Mouse (Mus musculus) thymus, postnatal 10 days (tissue): ENCODE results near the gene Golga4.

Experiments used
- DNase-seq, 2 experiments: peaks; one replicate each; pipeline ENCODE4 v3.0.0; 2021; ENCODE audit warnings: low spot score in 2 of 2

Gene Golga4

DNA sequence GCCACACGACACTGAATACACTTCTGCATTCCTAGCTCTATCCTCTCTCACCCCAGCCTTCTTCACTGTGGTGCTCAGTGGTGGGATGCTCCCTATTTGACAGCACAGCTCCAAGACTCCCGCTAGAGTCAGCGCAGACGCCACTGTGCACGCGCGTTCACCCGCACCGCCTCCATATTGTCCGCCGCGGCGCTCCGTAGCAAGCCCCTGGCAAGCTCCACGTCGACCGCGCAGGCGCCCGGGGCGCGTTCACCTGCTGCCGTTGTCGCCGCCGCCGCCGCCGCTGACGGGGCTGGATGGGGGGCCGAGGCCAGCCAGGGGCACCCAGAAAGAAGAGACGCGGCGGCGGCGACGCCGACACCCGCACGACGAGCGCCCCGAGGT lies at the start of gene Golga4:
TSS of gene Golga4 (plus strand) at position 248 of the 384 bp plus-strand sequence.
- peak; percentile 78 to 87 for DNase-seq

DNA sequence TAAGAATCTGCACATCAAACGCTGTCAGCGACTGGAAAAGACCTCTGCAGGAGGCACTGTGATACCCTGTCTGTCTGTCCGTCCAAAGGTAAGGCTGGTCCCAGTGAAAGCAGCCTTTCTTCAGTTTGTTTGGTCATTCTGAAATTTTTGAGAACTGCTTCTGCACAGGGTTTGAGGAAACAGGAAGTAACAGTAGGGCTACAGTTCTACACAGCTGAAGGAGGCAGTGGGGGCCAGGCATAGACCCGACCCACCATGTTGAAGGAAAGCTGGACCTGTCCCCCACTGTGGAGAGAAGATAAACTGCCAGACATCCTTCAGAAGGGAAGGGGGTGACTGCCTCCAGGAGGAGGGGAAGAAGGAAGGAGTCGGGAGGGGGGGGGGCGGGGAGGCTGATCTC lies 49.7 kb upstream of the Golga4 start:
- no peak for DNase-seq

DNA sequence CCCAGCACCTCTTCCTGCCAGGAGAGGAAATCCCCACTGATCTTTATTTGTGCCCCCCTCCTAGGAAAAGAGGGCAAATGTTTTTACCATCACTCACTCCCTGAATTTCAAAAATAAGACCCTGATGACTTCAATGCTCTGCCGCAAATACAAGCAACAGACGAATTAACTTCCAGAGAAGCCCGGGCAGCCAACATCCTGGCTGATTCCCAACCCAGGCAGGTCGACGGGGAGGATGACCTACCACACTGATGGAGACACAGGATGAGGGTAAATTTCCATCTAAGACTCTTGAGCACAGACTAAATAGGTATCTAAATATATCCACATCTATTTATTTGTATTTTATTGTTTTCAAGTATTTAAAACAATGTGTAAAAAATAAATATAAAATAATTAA lies 48.0 kb upstream of the Golga4 start:
- DNase-seq: no peak

DNA sequence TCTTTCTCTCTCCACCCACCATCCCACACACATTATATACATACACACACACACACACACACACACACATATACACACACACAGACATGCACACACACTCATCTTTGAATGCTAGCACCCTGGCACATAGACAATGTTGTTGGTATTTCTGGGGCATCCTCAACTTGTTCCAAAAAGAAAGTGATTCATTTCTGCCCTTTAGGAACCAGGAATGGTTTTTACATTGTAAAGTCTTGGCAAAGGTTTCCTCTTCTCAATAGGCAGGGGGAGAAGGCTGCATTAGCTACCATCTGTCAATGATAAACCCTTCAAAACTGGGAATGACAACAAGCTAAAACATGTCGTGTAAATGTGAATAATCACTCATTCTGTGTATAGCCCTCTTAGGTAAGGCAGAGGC lies 42.0 kb upstream of the Golga4 start:
- no peak for DNase-seq

DNA sequence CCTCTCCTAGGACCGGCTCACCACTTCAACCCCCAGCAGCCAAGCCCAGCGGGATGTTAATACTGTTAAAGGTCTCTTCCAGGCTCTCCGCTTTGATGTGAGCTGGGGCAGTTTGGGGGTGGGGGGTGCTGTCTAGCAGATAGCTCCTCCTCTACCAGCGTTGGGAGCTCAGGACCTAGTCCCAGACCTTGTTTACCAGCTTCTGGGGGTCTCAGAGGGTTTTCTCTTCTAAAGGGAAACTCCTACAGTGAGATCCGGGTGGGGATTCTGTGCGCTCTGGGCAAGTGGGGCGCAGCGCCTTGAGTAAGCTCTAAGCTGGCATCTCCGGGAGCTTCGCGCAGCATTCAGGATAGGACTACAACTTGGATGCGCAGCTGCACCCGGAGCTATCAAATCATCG lies 37.8 kb upstream of the Golga4 start:
- no peak for DNase-seq

DNA sequence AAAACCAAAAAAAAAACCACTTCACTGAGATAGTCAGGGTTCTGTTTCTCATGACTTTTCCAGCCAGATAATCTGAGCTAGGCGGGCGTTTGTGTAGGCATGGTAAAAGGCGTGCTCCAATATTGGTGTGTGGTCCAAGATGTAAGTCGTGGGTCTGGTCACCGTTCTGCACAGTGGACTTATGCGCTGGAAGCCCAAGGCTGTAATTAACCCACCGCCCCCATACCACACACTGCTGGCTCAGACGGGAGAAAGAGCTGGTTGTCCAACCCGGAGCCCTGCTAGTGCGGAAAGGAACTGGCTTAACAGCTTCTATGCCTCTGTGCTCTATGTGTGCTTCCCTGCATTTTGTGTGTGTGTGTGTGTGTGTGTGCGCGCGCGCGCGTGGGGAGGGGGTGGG lies 36.8 kb upstream of the Golga4 start:
- no peak for DNase-seq

DNA sequence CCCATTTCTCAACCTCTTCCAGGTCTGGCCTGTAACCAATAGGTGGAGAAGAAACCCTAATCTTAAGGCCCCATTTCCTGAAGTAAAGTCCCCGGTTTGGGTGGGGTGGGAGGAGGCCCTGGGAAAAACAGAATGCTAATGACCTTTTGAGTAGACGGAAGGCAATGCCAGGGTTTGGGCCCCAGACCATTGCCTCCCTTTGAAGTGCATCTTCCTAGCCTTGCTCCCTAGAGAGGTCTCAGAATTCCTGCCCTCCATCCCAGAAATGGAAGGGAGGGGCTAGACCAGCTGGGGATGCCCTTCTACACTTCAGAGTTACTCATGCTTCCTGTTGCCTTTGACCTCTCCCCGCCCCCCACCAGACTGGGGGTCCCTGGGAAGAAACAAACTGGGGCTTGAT lies 34.8 kb upstream of the Golga4 start:
- DNase-seq: no peak

DNA sequence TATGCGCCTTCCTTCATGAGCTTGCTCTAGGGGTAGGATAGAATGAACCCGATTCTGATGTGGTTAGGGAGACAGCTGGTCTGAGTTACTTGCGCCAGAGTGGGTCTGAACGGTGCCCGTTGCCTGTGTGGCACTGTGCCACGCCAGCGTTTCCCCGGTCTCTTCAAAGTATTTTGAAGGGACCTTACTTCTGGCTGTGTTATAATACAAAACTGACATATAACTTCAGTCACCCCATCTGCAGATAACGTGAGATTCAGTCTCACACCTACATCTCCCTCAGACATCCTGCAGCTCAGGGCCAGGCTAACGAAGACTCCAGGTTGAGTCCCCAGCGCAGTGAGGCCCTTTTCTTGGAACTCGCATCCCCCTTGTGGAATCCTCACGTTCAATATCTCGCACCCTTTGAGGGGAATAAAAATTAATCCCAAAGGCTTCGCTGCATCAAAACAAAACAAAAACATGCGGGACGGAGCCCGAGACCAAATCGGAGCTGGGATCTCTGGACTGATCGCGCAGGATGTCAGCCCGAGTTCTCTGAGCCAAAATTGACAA lies 29.8 kb upstream of the Golga4 start:
- DNase-seq: no peak

DNA sequence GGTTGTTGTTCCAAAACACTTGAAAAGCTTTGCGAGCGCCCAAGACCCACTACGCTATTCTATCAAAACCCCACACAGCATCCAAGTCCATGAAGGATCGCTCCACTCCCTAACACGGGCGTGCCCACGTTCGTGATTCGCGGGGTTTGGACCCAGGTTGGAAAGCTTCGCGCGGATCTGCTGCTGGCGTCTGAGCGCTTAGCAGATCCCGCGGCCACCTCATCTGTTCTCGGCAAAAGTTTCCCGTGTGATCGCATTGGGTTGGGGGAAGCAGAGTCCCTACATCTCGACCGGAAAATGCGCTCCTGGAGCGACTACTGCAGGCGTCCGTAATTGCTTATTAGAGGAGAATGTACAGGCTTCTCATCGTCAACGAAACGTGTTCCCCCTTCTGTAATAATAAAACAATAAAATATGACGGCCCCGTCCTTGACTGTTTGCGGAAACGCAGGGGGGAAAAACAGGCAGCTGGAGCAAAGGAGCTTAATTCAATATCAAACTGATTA lies 29.2 kb upstream of the Golga4 start:
- no peak for DNase-seq

DNA sequence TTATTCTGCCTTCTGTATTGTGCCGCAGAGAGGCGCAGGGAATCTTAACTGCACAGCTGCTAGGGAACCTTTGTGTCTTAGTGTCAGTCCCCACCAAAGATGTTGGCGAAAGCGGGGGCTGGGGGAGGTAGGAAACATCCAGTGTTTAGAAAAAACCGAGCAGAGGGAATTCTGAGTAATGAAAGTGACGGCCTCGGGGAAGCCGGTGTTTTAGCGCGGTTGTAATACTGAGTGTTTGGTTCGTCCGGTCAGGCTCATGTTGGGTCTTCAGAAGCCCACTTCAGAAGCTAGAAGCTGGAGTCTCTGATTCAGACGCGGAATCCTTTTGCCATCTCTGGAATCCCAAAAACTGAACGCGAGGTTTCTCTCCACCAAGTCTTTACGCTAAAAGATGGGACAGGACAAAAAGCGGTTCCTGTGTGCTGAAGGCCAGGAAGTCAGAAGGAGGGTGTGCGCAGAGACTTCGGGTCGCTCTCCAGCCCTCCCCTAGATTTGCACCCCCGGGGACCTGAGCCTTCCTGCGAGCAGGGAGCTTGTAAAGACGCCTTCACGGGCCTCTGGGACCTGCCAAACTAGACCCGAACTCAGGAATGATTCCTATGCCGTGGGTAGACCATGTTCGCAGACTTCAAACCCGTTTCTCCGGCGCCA lies 28.7 kb upstream of the Golga4 start:
- DNase-seq: no peak

DNA sequence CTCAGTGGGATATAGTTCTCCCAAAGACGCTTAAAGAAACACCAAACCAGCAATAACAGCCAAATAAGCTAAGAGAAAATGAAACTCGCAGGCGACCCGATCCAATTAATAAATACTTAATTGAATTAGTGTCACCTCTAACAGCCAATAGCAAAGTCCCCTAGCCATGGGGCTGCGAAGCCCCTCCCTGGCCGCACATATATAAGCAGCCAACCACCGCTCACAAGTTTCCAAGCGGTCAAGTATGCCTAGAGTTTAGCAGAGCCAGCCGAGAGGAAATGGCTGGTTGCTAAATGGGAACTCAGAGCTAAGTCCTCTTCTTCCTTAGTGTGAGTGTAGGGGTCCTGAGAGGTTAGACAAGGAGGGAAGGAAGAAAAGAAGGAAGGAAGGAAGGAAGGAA lies 28.1 kb upstream of the Golga4 start, which contains the start of gene Eomes:
TSS of gene Eomes (plus strand) at position 252 of the 400 bp plus-strand sequence.
- DNase-seq: no peak

DNA sequence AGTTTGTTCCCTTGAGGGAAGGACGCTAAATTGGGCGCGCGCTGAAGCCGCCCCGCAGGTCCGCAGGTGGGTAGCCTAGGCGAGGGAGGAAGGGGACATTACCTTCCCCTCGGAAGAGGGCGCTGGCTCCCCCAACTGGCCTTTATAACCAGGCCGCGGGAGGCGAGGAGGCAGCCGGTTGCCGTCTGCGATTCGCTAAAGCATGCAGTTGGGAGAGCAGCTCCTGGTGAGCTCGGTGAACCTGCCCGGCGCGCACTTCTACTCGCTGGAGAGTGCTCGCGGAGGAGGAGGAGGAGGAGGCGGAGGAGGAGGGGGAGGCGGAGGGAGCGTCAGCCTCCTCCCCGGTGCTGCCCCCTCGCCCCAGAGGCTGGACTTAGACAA lies 27.6 kb upstream of the Golga4 start:
- peak in 1 of 2 experiments; percentile 35 for DNase-seq

DNA sequence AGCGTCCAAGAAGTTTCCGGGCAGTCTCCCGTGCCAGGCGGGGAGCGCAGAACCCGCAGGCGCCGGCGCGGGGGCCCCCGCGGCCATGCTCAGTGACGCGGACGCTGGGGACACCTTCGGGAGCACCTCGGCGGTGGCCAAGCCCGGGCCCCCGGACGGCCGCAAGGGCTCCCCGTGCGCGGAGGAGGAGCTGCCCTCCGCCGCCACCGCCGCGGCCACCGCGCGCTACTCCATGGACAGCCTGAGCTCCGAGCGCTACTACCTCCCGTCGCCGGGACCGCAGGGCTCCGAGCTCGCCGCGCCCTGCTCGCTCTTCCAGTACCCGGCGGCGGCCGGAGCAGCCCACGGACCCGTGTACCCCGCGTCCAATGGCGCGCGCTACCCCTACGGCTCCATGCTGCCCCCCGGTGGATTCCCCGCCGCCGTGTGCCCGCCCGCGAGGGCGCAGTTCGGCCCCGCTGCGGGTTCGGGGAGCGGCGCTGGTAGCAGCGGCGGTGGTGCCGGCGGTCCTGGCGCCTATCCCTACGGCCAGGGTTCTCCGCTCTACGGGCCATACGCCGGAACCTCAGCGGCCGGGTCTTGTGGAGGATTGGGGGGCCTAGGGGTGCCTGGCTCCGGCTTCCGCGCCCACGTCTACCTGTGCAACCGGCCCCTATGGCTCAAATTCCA lies 27.1 kb upstream of the Golga4 start:
- peak; percentile 18 to 56 for DNase-seq

DNA sequence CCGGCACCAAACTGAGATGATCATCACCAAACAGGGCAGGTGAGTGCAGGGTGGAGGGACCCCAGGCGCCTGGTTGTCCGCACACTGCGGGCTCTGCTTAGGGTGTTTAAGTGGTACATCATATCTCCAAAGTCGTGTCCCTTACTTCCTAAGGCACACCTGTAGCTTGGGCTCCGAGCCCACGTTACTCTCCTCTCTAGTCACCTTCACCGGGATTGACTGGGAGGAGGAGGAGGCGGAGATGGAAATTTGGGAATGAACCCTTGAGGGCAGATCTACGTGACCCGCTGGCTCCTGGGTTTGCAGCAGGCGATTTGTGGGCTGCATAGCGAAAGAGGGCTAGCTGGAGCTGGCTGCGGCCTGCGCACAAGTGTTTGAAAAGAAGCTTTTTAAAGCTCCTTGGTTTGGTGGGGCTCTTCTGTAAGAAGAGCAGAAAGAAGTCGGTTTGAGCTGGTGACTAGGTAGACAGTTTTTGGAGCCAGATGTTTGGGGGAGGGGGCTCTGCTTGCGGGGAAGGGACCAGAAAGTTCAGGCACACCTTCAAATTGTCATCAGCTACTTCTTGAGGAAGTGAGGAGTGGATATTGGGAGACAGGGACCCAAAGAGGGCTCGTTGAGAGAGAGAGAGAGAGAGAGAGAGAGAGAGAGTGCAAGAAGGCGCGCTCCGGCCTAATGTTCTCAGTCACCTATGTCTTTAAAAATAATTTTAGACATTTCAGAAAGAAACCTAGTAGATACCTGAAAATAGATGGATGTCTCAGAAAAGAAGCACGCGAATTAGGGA lies 26.4 kb upstream of the Golga4 start:
- no peak for DNase-seq

DNA sequence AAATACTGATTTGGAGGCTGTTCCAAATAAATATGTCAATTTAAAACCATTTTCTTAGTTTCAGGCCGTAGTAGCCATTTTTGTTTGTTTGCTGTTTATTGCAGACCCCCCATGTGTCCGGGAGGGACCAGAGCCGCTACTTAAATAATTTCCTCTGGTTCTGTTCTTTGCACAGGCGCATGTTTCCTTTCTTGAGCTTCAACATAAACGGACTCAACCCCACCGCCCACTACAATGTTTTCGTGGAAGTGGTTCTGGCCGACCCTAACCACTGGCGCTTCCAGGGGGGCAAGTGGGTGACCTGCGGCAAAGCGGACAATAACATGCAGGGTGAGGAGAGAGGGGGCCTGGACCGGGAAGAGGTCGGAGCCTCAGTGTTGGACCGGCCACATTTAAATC lies 25.8 kb upstream of the Golga4 start:
- DNase-seq: no peak

DNA sequence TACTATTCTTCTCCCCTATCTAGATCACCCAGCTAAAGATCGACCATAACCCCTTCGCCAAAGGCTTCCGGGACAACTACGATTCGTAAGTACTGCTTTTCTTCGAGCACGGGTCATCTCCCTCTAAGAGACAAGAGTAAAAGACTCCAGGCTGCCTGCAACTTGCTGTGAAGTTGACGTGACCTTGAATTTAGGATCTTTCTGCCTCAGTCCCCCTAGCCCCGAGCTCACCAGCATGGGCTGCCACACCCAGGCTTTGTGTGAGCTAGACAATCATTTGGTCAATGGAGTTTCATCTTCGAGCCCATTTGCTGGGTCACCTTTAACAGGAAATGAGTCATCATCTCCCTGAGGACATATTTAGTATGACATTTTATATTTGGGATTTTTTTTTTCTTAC lies 23.9 kb upstream of the Golga4 start:
- no peak for DNase-seq

DNA sequence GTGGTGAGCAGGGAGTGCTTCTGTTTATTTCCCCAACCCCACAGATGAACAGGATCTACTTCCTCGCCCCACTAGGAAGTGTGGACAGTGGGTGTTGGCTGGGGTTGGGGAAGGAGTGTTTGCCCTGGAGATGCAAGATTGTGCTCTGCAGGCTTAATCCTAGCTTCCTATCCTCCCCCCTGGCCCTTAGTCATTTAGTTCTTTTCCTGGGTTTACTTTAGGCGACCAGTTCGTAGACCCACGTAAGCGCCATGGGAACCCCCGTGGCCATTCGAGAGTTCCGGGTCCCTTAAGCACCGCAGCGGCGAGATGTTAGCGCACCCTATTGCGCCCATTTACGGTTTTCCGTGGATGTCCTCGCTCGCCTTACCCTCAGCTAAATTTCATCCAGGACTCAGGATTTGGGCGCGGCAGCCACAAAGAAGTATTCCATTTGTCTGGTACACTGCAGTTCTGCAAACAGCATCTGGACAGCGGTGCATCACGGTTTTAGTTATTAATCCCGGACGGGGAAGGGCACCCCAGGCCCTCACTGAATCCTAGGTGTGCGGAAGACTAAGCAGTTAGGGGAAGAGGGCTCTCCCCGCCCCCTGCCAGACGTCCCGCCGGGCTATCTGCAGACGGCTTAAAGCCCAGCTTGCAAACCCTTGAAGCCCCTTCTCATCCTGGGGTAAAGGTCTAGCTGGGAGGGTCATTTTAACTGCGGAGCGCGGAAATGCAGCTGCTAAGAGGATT lies 19.5 kb upstream of the Golga4 start:
- no peak for DNase-seq

DNA sequence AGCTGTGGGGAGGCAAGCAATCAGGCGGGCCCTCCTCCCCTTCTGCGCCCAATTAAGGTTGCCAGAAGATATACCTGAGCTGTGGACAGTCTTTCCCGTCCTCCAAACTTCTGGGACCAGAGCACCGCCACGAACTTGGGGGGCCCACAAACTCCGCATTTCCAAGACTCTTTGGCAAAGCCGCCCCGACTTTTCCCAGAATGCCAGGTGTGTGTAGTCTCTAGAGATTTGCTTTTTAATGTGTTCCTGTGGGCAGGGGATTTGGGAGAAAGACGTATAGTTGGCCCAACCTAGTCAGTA lies 19.0 kb upstream of the Golga4 start:
- no peak for DNase-seq

DNA sequence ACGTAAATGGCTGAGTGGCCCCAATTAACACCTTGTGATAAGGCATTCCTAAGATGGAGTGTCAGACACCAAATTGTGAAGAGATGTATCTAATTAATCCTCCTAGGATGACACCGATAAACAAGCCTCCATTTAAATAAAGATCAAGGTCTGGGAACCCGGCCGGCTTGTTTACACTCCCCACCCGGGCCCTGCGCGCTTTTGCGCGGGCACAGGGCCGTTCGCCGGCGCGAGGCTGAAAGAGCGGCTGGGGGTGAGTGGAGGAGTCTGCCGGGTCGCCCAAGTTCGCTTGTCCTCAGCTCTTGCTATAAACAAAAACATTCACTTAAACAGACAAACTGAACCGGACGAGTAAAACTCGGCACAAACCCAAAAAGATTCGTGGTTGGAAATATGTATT lies 18.4 kb upstream of the Golga4 start:
- DNase-seq: no peak

DNA sequence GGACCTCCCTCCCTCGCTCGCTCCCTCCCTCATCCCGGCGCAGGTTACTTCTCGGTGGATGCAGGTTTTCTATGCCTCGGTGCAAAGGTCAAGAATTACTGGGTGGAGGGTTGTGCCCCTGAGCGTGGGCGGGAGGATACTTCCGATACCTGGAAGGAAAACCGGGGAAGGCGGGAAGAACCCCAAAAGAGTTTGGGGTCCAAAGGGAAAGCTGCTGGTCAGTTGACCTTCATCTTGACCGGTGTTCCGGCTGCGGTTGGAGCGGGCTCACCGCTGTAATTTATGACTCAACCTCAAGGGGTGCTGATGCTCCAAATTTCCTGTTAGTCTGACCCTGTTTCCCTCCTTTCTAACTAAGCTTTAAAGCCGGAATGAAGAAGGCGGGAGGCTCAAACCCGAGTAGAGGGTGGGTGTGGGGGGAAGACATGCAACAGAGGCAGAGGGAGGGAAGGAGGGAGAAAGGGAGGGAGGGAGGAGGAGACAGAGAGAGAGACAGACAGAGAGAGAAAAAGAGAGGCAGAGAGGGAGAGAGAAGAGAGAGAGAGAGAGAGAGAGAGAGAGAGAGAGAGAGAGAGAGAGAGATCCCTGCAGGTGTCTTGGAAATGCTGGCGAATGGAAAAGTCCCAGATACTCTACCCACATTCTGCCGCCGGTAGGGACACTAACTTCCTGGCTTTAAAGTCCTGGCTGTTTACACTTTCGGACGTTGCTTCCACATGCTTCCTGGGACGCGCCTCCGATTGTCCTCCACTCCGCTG lies 17.8 kb upstream of the Golga4 start:
- DNase-seq: no peak

DNA sequence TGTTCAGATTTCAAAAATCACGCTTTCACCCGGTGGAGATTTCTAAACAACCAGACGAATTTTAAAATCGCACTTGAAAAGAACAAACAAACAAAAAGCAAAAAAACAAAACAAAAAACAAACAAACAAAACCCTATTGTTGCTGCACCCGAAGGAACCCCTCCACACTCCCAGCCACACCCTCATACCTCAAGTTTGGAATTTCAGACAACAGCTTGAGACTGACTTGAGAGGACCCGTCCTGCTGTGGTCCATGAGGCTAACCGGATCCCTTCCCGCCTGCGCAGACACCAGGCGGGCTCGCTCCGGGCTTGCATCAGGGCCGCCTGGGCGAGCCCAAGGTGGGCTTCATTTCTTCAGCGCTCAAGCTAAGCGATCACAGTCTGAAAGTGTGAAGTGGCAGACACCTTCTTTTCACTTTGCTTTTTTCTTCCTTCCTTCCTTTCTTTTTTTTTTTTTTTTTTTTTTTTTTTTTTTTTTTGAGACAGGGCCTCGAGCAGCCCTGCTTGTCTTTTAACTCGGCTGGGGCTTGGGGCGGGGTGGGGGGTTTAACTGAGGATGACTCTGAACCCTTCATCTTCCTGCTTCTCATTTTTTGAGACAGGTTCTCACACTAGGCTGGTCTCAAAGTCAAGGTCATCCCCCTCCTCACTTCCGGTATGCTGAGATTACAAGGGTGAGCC lies 17.0 kb upstream of the Golga4 start:
- no peak for DNase-seq
